Mouse (Mus musculus): ENCODE data around the gene Zfp697. TPM values are rescaled to one million over a fixed set of nuclear protein-coding genes. Genes with fewer than 3 reads are reported as not detected.
"Not testable (repeated sequence)": the region's sequence is repeated elsewhere in the genome, so short reads cannot be mapped to it uniquely, and the experiment has no call there.

The Zfp697 gene
- polyA plus RNA-seq, 1 experiment: not detected

DNA sequence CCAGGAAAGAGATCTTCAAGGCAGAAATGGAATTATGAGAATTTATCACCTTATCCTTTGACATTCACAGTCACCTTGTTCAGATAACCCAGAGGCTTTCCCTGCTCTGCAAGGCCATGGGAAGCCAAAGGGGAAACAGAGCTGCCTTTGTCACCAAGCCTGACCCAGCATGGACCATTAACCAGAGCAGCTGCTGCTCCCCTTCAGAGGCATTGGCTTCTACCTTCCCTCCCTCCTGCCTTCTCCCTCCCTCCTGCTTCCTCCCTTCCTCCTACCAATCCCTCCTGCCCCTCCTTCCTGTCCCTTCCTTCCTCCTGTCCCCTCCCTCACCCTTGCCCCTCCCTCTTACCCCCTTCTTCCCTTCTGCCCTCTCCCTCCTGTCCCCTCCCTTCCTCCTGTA, 111.9 kb downstream of the Zfp697 start:
- H3K9me3 ChIP-seq (ENCODE audit: control insufficient read depth, low read length); H3K36me3 ChIP-seq (ENCODE audit: control insufficient read depth); H3K4me1 ChIP-seq (ENCODE audit: control insufficient read depth); H3K4me3 ChIP-seq (replicated peaks); H3K27me3 ChIP-seq (ENCODE audit: control insufficient read depth): not testable (repeated sequence)

DNA sequence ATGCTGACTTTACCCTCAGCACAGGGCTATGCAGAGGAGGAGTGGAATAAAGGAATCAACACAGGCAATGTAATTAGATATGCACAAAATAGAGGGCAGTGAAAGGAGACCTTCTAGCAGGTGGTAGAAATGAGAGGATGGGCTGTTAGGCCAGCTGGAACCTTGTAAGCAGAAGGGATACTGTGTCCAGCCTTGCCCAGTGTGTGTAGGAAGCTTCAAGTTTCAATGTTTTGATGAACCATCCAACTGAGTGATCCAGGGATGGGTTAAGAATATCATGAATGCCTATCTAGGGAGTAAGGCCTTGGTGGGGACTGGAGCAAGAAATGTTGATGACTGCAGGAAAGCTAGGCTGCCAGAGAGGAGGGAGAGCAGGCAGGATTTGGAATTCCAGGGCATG, 112.8 kb downstream of the Zfp697 start:
- H3K9me3 ChIP-seq (ENCODE audit: control insufficient read depth, low read length): not testable (repeated sequence)

DNA sequence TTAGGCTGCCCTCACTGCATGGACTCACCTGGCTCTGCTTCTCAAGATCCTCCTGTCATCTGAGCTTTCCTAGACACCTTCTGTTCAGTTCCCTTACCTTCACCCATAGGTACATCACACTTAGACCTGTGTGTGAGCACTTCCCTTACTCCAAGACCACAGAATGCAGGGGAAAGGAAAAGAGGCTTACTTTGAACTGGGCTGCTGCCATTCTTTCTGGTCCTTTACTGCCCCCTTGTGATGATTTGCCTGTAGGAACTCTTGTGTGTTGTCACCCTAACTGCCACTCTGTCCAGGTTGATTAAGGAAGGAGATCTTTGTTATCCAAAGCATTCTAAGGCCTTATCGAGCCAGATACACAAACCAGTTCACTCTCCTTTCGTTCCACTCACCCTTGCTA, 114.5 kb downstream of the Zfp697 start:
- not testable (repeated sequence) for H3K27me3 ChIP-seq (ENCODE audit: control insufficient read depth); H3K4me3 ChIP-seq (replicated peaks); H3K9me3 ChIP-seq (ENCODE audit: control insufficient read depth, low read length); H3K36me3 ChIP-seq (ENCODE audit: control insufficient read depth); H3K4me1 ChIP-seq (ENCODE audit: control insufficient read depth)

More for the DNA sequence above, 112.8 kb downstream of the Zfp697 start:
- H3K27me3 ChIP-seq (ENCODE audit: control insufficient read depth); H3K4me1 ChIP-seq (ENCODE audit: control insufficient read depth); H3K36me3 ChIP-seq (ENCODE audit: control insufficient read depth); H3K4me3 ChIP-seq (replicated peaks): not testable (repeated sequence)

DNA sequence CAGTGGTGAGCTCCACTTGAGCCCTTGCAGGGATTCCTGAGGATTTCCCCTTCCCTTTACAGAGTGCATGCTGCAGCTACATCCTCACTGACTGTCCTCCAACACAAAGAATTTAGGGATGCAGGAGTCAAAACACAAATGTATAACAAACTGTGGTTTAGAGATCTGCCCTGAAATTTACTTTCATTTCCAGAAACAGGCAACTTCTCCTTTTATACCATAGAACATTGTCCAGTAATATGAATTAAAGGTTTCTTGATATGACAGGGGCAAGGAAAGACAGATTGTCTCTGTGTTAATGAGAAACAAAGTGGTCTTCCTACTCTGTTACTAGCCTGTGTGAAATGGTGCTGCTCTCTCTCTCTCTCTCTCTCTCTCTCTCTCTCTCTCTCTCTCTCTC, 115.1 kb downstream of the Zfp697 start:
- H3K36me3 ChIP-seq (ENCODE audit: control insufficient read depth); H3K27me3 ChIP-seq (ENCODE audit: control insufficient read depth): not testable (repeated sequence)

DNA sequence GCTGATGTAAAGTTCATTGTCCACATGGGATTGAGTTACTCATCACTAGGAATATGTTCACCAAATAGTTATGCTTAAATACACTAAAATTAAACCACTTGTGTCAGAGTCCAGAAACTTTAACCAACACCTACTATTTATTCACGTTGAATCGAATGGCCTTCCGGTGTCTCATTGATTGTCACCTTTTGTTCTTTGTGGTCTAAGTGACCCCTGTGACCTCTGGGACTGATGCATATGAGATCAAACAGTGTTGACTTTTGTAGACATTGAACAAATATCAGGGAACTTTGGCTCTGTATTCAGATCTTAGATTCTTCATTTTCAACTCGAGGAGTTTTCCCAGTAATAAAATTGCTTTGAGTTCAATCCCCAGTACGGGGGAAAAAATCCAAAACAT, 125.0 kb downstream of the Zfp697 start:
- not testable (repeated sequence) for H3K4me3 ChIP-seq (replicated peaks); H3K36me3 ChIP-seq (ENCODE audit: control insufficient read depth); H3K27me3 ChIP-seq (ENCODE audit: control insufficient read depth); H3K4me1 ChIP-seq (ENCODE audit: control insufficient read depth); H3K9me3 ChIP-seq (ENCODE audit: control insufficient read depth, low read length)

More for the DNA sequence above, 115.1 kb downstream of the Zfp697 start:
- not testable (repeated sequence) for H3K9me3 ChIP-seq (ENCODE audit: control insufficient read depth, low read length); H3K4me1 ChIP-seq (ENCODE audit: control insufficient read depth); H3K4me3 ChIP-seq (replicated peaks)

DNA sequence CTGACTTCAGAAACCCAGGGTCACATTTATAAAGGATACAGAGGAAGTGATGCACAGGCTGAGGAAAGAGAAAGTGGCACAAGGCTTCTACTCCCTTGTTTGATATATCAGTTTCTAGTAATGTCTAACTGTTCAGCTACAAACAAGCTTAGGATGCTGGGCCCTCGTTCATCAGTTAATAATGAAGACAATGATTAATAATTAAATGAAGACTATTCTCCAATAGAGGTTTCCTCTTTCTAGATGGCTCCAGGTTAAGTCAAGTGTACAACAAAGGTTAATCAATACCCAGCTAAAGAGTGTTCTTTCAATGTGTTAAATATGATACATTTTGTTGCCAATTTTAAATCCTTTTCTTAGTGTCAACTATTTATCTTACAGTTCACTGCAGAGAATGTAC, 128.2 kb downstream of the Zfp697 start, which contains the start of gene Hsd3b4:
Gene Hsd3b4, minus strand, starts transcription at position 101 of the 400 bp plus-strand sequence.
- H3K4me1 ChIP-seq (ENCODE audit: control insufficient read depth); H3K9me3 ChIP-seq (ENCODE audit: control insufficient read depth, low read length); H3K36me3 ChIP-seq (ENCODE audit: control insufficient read depth); H3K4me3 ChIP-seq (replicated peaks); H3K27me3 ChIP-seq (ENCODE audit: control insufficient read depth): not testable (repeated sequence)

DNA sequence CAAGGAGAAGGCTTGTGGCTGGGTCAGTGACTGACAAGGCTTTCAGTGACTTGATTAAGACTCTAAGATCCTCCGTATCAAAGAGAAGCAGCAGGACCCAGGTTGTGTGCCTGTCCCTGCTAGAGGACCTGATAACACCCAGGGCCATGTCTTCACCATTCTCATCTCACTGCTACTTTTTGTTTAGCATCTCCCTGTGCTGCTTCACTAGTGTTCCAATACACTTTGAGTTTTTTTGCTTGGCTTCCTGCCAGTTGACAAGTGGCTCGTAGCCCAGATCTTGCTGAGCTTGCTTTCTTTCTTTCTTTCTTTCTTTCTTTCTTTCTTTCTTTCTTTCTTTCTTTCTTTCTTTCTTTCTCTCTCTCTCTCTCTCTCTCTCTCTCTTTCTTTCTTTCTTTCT, 140.5 kb downstream of the Zfp697 start:
- not testable (repeated sequence) for H3K36me3 ChIP-seq (ENCODE audit: control insufficient read depth); H3K4me3 ChIP-seq (replicated peaks); H3K27me3 ChIP-seq (ENCODE audit: control insufficient read depth); H3K4me1 ChIP-seq (ENCODE audit: control insufficient read depth); H3K9me3 ChIP-seq (ENCODE audit: control insufficient read depth, low read length)

DNA sequence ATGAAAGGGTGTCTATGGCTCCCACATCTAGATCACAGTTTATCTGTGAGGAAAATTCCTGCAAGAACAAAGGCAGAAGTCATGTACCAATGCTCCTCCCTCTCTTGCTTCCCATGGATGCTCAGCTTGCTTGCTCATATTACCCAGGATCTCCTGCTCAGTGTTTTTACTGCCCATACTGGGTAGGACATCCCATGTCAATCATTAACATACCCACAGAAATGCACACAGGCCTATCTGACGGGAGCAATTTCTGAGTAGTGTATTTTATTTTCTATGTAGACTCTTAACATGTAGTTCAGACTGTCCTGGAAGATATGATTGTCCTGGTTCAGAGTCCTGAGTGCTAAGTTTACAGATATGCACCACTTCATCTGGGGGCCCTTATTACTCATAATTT, 142.3 kb downstream of the Zfp697 start:
- not testable (repeated sequence) for H3K9me3 ChIP-seq (ENCODE audit: control insufficient read depth, low read length); H3K4me1 ChIP-seq (ENCODE audit: control insufficient read depth); H3K36me3 ChIP-seq (ENCODE audit: control insufficient read depth); H3K4me3 ChIP-seq (replicated peaks); H3K27me3 ChIP-seq (ENCODE audit: control insufficient read depth)

DNA sequence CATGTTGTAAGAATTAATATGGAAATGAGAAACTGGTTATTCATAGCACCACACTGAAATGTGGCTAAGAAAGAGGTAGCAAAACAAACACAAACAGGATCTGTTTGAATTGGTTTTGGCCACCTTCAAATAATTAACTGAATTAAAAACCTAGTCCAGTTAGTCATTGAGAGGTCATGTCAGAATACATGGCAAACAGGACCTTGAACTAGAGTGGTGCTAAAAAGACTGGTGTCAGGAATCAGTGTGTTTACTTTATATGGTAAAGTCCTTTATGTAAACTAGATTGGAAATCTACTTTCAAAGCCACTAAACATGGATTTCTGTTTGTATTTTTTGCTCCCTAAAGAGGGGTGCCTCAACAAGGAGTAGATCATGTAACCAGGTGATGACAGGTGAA, 142.7 kb downstream of the Zfp697 start:
- H3K9me3 ChIP-seq (ENCODE audit: control insufficient read depth, low read length); H3K4me1 ChIP-seq (ENCODE audit: control insufficient read depth); H3K36me3 ChIP-seq (ENCODE audit: control insufficient read depth); H3K27me3 ChIP-seq (ENCODE audit: control insufficient read depth); H3K4me3 ChIP-seq (replicated peaks): not testable (repeated sequence)

DNA sequence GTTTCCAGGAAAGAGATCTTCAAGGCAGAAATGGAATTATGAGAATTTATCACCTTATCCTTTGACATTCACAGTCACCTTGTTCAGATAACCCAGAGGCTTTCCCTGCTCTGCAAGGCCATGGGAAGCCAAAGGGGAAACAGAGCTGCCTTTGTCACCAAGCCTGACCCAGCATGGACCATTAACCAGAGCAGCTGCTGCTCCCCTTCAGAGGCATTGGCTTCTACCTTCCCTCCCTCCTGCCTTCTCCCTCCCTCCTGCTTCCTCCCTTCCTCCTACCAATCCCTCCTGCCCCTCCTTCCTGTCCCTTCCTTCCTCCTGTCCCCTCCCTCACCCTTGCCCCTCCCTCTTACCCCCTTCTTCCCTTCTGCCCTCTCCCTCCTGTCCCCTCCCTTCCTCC, 165.4 kb downstream of the Zfp697 start:
- H3K27me3 ChIP-seq (ENCODE audit: control insufficient read depth); H3K4me1 ChIP-seq (ENCODE audit: control insufficient read depth); H3K4me3 ChIP-seq (replicated peaks); H3K9me3 ChIP-seq (ENCODE audit: control insufficient read depth, low read length); H3K36me3 ChIP-seq (ENCODE audit: control insufficient read depth): not testable (repeated sequence)

DNA sequence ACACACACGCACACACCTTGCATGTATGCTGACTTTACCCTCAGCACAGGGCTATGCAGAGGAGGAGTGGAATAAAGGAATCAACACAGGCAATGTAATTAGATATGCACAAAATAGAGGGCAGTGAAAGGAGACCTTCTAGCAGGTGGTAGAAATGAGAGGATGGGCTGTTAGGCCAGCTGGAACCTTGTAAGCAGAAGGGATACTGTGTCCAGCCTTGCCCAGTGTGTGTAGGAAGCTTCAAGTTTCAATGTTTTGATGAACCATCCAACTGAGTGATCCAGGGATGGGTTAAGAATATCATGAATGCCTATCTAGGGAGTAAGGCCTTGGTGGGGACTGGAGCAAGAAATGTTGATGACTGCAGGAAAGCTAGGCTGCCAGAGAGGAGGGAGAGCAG, 166.2 kb downstream of the Zfp697 start:
- H3K36me3 ChIP-seq (ENCODE audit: control insufficient read depth); H3K4me1 ChIP-seq (ENCODE audit: control insufficient read depth); H3K9me3 ChIP-seq (ENCODE audit: control insufficient read depth, low read length); H3K27me3 ChIP-seq (ENCODE audit: control insufficient read depth); H3K4me3 ChIP-seq (replicated peaks): not testable (repeated sequence)

DNA sequence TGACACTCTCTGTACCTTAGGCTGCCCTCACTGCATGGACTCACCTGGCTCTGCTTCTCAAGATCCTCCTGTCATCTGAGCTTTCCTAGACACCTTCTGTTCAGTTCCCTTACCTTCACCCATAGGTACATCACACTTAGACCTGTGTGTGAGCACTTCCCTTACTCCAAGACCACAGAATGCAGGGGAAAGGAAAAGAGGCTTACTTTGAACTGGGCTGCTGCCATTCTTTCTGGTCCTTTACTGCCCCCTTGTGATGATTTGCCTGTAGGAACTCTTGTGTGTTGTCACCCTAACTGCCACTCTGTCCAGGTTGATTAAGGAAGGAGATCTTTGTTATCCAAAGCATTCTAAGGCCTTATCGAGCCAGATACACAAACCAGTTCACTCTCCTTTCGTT, 168.0 kb downstream of the Zfp697 start:
- not testable (repeated sequence) for H3K27me3 ChIP-seq (ENCODE audit: control insufficient read depth); H3K4me3 ChIP-seq (replicated peaks); H3K4me1 ChIP-seq (ENCODE audit: control insufficient read depth); H3K36me3 ChIP-seq (ENCODE audit: control insufficient read depth); H3K9me3 ChIP-seq (ENCODE audit: control insufficient read depth, low read length)

DNA sequence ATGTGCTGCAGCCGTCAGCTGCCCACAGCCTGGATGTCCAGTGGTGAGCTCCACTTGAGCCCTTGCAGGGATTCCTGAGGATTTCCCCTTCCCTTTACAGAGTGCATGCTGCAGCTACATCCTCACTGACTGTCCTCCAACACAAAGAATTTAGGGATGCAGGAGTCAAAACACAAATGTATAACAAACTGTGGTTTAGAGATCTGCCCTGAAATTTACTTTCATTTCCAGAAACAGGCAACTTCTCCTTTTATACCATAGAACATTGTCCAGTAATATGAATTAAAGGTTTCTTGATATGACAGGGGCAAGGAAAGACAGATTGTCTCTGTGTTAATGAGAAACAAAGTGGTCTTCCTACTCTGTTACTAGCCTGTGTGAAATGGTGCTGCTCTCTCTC, 168.6 kb downstream of the Zfp697 start:
- not testable (repeated sequence) for H3K36me3 ChIP-seq (ENCODE audit: control insufficient read depth); H3K4me3 ChIP-seq (replicated peaks); H3K27me3 ChIP-seq (ENCODE audit: control insufficient read depth); H3K4me1 ChIP-seq (ENCODE audit: control insufficient read depth); H3K9me3 ChIP-seq (ENCODE audit: control insufficient read depth, low read length)

DNA sequence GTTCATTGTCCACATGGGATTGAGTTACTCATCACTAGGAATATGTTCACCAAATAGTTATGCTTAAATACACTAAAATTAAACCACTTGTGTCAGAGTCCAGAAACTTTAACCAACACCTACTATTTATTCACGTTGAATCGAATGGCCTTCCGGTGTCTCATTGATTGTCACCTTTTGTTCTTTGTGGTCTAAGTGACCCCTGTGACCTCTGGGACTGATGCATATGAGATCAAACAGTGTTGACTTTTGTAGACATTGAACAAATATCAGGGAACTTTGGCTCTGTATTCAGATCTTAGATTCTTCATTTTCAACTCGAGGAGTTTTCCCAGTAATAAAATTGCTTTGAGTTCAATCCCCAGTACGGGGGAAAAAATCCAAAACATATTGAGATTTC, 178.4 kb downstream of the Zfp697 start:
- not testable (repeated sequence) for H3K27me3 ChIP-seq (ENCODE audit: control insufficient read depth); H3K4me3 ChIP-seq (replicated peaks); H3K4me1 ChIP-seq (ENCODE audit: control insufficient read depth); H3K9me3 ChIP-seq (ENCODE audit: control insufficient read depth, low read length); H3K36me3 ChIP-seq (ENCODE audit: control insufficient read depth)

DNA sequence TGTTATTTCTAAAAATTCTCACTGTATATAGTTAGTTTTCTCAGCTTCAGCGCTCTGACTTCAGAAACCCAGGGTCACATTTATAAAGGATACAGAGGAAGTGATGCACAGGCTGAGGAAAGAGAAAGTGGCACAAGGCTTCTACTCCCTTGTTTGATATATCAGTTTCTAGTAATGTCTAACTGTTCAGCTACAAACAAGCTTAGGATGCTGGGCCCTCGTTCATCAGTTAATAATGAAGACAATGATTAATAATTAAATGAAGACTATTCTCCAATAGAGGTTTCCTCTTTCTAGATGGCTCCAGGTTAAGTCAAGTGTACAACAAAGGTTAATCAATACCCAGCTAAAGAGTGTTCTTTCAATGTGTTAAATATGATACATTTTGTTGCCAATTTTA, 181.6 kb downstream of the Zfp697 start:
- H3K27me3 ChIP-seq (ENCODE audit: control insufficient read depth); H3K4me1 ChIP-seq (ENCODE audit: control insufficient read depth); H3K9me3 ChIP-seq (ENCODE audit: control insufficient read depth, low read length); H3K36me3 ChIP-seq (ENCODE audit: control insufficient read depth); H3K4me3 ChIP-seq (replicated peaks): not testable (repeated sequence)

DNA sequence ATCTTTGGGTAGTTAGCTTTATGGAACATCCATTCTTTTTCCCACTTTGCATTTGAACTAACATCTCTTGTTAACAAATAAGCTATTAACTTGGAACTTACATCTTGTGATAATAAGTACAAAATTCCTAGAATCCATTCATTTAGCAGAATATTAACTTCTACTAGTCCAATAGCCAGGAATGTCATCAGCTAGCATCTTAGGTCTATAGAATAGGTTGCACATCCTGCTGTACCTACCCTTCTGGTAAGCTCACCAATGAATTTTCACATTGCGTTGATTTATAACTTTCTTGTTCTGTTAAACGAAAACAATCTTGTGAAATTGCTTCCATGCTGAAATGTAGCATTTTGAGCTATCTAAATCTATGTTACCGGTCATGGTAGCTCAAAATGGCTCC, 182.6 kb downstream of the Zfp697 start:
- not testable (repeated sequence) for H3K27me3 ChIP-seq (ENCODE audit: control insufficient read depth); H3K4me3 ChIP-seq (replicated peaks); H3K9me3 ChIP-seq (ENCODE audit: control insufficient read depth, low read length); H3K4me1 ChIP-seq (ENCODE audit: control insufficient read depth); H3K36me3 ChIP-seq (ENCODE audit: control insufficient read depth)

Data from erythroblast, embryonic 14.5 days (primary cell).